10 mouse cellular contexts compared by ENCODE assay signal in genomic region chr13:18056816-18057215, GRCm38 (mm10).
DNase-seq lines count a peak whose midpoint lies in the region; ATAC-seq lines count a peak whose summit lies in the region.
"Had no signal": no experiment of that assay in that cellular context is flagged by ENCODE, and none has a peak within 500 bp of the region (broad histone marks: within the 10 kb centered on the region; RNA-seq: fewer than 3 reads in every experiment).

No protein-coding gene starts in this region.

- 72% methylated on average over 3 of the region's 3 CpGs for WGBS in hindbrain, embryonic 11.5 days
- WGBS in hindbrain, embryonic 10.5 days = 72% methylated on average over 3 of the region's 3 CpGs
- WGBS in forebrain, embryonic 13.5 days = 61% methylated on average over 3 of the region's 3 CpGs
- WGBS in hindbrain, embryonic 16.5 days = 69% methylated on average over 3 of the region's 3 CpGs
- 68% methylated on average over 3 of the region's 3 CpGs for WGBS in midbrain, embryonic 16.5 days
- WGBS in liver, embryonic 11.5 days = 56% methylated on average over 3 of the region's 3 CpGs

- no peak overlapping the region for H3K4me3 ChIP-seq in hindbrain, embryonic 11.5 days (ENCODE audit: low read depth, low read length)
- no peak overlapping the region for H3K4me3 ChIP-seq in hindbrain, embryonic 10.5 days
- H3K4me3 ChIP-seq in forebrain, embryonic 13.5 days = no peak overlapping the region
- no peak overlapping the region for H3K4me3 ChIP-seq in hindbrain, embryonic 16.5 days (ENCODE audit: low read length)
- no peak overlapping the region for H3K4me3 ChIP-seq in midbrain, embryonic 16.5 days (ENCODE audit: low read depth, low read length)
- H3K4me3 ChIP-seq in liver, embryonic 11.5 days (ENCODE audit: low read depth, low read length) = no peak overlapping the region
- H3K4me3 ChIP-seq: kidney, embryonic 15.5 days; limb, embryonic 12.5 days; stomach, embryonic 15.5 days had no signal

- no peaks in the 10 kb centered on the region for H3K27me3 ChIP-seq in hindbrain, embryonic 11.5 days (ENCODE audit: control insufficient read depth, insufficient read depth, low read length)
- H3K27me3 ChIP-seq in hindbrain, embryonic 10.5 days (ENCODE audit: insufficient read depth, poor library complexity, severe bottlenecking) = no peaks in the 10 kb centered on the region
- no peaks in the 10 kb centered on the region for H3K27me3 ChIP-seq in forebrain, embryonic 13.5 days
- no peaks in the 10 kb centered on the region for H3K27me3 ChIP-seq in hindbrain, embryonic 16.5 days (replicated peaks; ENCODE audit: control insufficient read depth, insufficient read depth, low read length)
- no peaks in the 10 kb centered on the region for H3K27me3 ChIP-seq in midbrain, embryonic 16.5 days (ENCODE audit: control insufficient read depth, insufficient read depth, low read depth, low read length)
- no peaks in the 10 kb centered on the region for H3K27me3 ChIP-seq in liver, embryonic 11.5 days (replicated peaks; ENCODE audit: control insufficient read depth, insufficient read depth, low read length)
- H3K27me3 ChIP-seq: kidney, embryonic 15.5 days; limb, embryonic 12.5 days; stomach, embryonic 15.5 days had no signal

- H3K4me1 ChIP-seq in hindbrain, embryonic 11.5 days (replicated peaks; ENCODE audit: control insufficient read depth, insufficient read depth, low read length) = no peaks in the 10 kb centered on the region
- H3K4me1 ChIP-seq in hindbrain, embryonic 10.5 days (replicated peaks) = no peaks in the 10 kb centered on the region
- no peaks in the 10 kb centered on the region for H3K4me1 ChIP-seq in forebrain, embryonic 13.5 days
- no peaks in the 10 kb centered on the region for H3K4me1 ChIP-seq in hindbrain, embryonic 16.5 days (ENCODE audit: control insufficient read depth, insufficient read depth, low read depth, low read length)
- H3K4me1 ChIP-seq in midbrain, embryonic 16.5 days (ENCODE audit: control insufficient read depth, insufficient read depth, low read length) = no peaks in the 10 kb centered on the region
- no peaks in the 10 kb centered on the region for H3K4me1 ChIP-seq in liver, embryonic 11.5 days (replicated peaks; ENCODE audit: control insufficient read depth, insufficient read depth, low read length)
- H3K4me1 ChIP-seq: kidney, embryonic 15.5 days; limb, embryonic 12.5 days; stomach, embryonic 15.5 days had no signal

- ATAC-seq in hindbrain, embryonic 11.5 days (ENCODE audit: low FRiP score) = peak; percentile 59; the same call in 1 of the 2 replicates
- peak; percentile 64 for ATAC-seq in forebrain, embryonic 13.5 days
- ATAC-seq in hindbrain, embryonic 16.5 days = peak; percentile 37; the same call in 1 of the 2 replicates
- peak; percentile 66 for ATAC-seq in midbrain, embryonic 16.5 days
- ATAC-seq in liver, embryonic 11.5 days (replicated peaks; ENCODE audit: low FRiP score) = no peak

- H3K9ac ChIP-seq in hindbrain, embryonic 11.5 days (ENCODE audit: low read depth, low read length) = no peak overlapping the region
- no peak overlapping the region for H3K9ac ChIP-seq in forebrain, embryonic 13.5 days
- H3K9ac ChIP-seq in hindbrain, embryonic 16.5 days (ENCODE audit: low read depth, low read length) = no peak overlapping the region
- H3K9ac ChIP-seq in midbrain, embryonic 16.5 days (ENCODE audit: low read depth, low read length) = no peak overlapping the region
- no peak overlapping the region for H3K9ac ChIP-seq in liver, embryonic 11.5 days (ENCODE audit: low read depth, low read length)
- H3K9ac ChIP-seq: kidney, embryonic 15.5 days; limb, embryonic 12.5 days; stomach, embryonic 15.5 days had no signal

- DNase-seq in hindbrain, embryonic 11.5 days (ENCODE audit: low spot score) = no peak
- DNase-seq in hindbrain, embryonic 10.5 days (ENCODE audit: low spot score) = no peak
- DNase-seq in thymus, adult 18-20 months = no peak
- DNase-seq in liver, embryonic 11.5 days (ENCODE audit: low spot score) = no peak

- H3K27ac ChIP-seq in hindbrain, embryonic 11.5 days (ENCODE audit: low read depth, low read length) = no peak overlapping the region
- H3K27ac ChIP-seq in hindbrain, embryonic 10.5 days = no peak overlapping the region
- H3K27ac ChIP-seq in forebrain, embryonic 13.5 days = no peak overlapping the region
- no peak overlapping the region for H3K27ac ChIP-seq in hindbrain, embryonic 16.5 days (ENCODE audit: low read depth, low read length)
- no peak overlapping the region for H3K27ac ChIP-seq in midbrain, embryonic 16.5 days (ENCODE audit: low read length)
- H3K27ac ChIP-seq in liver, embryonic 11.5 days (ENCODE audit: low read depth, low read length) = no peak overlapping the region
- H3K27ac ChIP-seq: kidney, embryonic 15.5 days; limb, embryonic 12.5 days; stomach, embryonic 15.5 days had no signal

- no peaks in the 10 kb centered on the region for H3K36me3 ChIP-seq in hindbrain, embryonic 11.5 days (ENCODE audit: control insufficient read depth, insufficient read depth, low read length)
- no peaks in the 10 kb centered on the region for H3K36me3 ChIP-seq in hindbrain, embryonic 10.5 days
- no peaks in the 10 kb centered on the region for H3K36me3 ChIP-seq in forebrain, embryonic 13.5 days (ENCODE audit: poor library complexity, severe bottlenecking)
- no peaks in the 10 kb centered on the region for H3K36me3 ChIP-seq in hindbrain, embryonic 16.5 days (ENCODE audit: control insufficient read depth, insufficient read depth, low read length)
- no peaks in the 10 kb centered on the region for H3K36me3 ChIP-seq in midbrain, embryonic 16.5 days (ENCODE audit: control insufficient read depth, insufficient read depth, low read length)
- no peaks in the 10 kb centered on the region for H3K36me3 ChIP-seq in liver, embryonic 11.5 days (ENCODE audit: control insufficient read depth, insufficient read depth, low read length)
- H3K36me3 ChIP-seq: kidney, embryonic 15.5 days; limb, embryonic 12.5 days; stomach, embryonic 15.5 days had no signal

- no peak overlapping the region for H3K4me2 ChIP-seq in hindbrain, embryonic 11.5 days (replicated peaks; ENCODE audit: low read depth, low read length)
- H3K4me2 ChIP-seq in forebrain, embryonic 13.5 days = no peak overlapping the region
- H3K4me2 ChIP-seq in hindbrain, embryonic 16.5 days (ENCODE audit: low read length) = no peak overlapping the region
- no peak overlapping the region for H3K4me2 ChIP-seq in midbrain, embryonic 16.5 days (ENCODE audit: low read length)
- no peak overlapping the region for H3K4me2 ChIP-seq in liver, embryonic 11.5 days
- H3K4me2 ChIP-seq: kidney, embryonic 15.5 days; limb, embryonic 12.5 days; stomach, embryonic 15.5 days had no signal

- H3K9me3 ChIP-seq in hindbrain, embryonic 11.5 days (ENCODE audit: control insufficient read depth, low read length) = no peaks in the 10 kb centered on the region
- H3K9me3 ChIP-seq in hindbrain, embryonic 10.5 days = peaks cover 10% of the 10 kb centered on the region
- peaks cover 11% of the 10 kb centered on the region; the same call in 1 of the 2 replicates for H3K9me3 ChIP-seq in forebrain, embryonic 13.5 days (replicated peaks)
- H3K9me3 ChIP-seq in hindbrain, embryonic 16.5 days (ENCODE audit: control insufficient read depth, low read length) = peaks cover 6% of the 10 kb centered on the region; the same call in 1 of the 2 replicates
- 0 out of 2 replicates have a peak, but pooled peaks cover 6% of the 10 kb centered on the region for H3K9me3 ChIP-seq in midbrain, embryonic 16.5 days (replicated peaks; ENCODE audit: control insufficient read depth, low read length, poor library complexity, severe bottlenecking)
- no peaks in the 10 kb centered on the region for H3K9me3 ChIP-seq in liver, embryonic 11.5 days (ENCODE audit: control insufficient read depth, low read length)
- H3K9me3 ChIP-seq: kidney, embryonic 15.5 days; stomach, embryonic 15.5 days had no signal
